Mouse (Mus musculus): ENCODE data around the gene Tada2a.

The Tada2a gene

GRCm38 (mm10) chr11:84115646-84116045 is 13.8 kb downstream of the Tada2a start:
- no peak for DNase-seq (ENCODE audit: low read depth, low spot score)

GRCm38 (mm10) chr11:84113623-84114022 is 15.8 kb downstream of the Tada2a start:
- no peak for DNase-seq (ENCODE audit: low read depth, low spot score)

- DNase-seq (ENCODE audit: low read depth, low spot score): no peak
These were observed 22.3 kb downstream of the Tada2a start for GRCm38 (mm10) chr11:84107137-84107536.

- DNase-seq (ENCODE audit: low read depth, low spot score): no peak
These were observed 25.4 kb downstream of the Tada2a start for GRCm38 (mm10) chr11:84104036-84104435.

- DNase-seq (ENCODE audit: low read depth, low spot score): no peak
These were observed 28.2 kb downstream of the Tada2a start for GRCm38 (mm10) chr11:84101182-84101581.

DNA sequence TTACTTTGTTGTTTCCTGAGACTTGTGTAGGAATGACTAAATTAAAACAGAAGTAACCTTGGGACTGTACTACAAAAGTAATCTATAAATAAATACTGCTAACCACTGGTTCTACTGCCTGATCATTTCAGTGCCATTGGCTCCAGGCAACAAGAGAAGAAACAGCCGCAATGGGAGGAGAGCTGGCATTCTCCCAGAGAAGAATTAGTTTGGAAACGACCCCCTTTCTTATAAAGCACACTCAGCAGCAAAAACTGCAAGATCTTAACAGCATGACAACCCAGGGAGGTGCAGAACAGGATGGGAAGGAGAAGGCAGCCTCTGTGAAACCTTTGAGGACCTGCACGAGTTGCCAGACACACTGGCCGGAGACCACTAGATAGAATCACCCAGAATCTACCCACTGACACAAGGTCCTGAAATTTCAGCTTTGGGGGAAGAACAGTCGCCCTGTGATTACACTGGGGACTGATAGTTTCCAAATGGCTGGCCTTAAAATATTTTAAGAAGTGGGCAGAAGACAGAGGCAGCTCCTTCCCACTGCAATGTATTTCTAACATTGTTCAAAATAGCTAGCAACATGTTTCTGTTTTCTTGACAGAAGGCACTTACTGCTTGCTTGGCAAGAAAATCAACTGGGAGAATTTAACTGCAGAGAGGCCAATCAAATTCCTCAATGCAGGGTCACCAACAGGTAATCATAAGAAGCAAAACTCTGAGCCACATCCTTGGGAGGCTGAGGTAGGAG is 32.0 kb downstream of the Tada2a start:
- no peak for DNase-seq (ENCODE audit: low read depth, low spot score)

GRCm38 (mm10) chr11:84095084-84095483 is 34.3 kb downstream of the Tada2a start:
- no peak for DNase-seq (ENCODE audit: low read depth, low spot score)

DNA sequence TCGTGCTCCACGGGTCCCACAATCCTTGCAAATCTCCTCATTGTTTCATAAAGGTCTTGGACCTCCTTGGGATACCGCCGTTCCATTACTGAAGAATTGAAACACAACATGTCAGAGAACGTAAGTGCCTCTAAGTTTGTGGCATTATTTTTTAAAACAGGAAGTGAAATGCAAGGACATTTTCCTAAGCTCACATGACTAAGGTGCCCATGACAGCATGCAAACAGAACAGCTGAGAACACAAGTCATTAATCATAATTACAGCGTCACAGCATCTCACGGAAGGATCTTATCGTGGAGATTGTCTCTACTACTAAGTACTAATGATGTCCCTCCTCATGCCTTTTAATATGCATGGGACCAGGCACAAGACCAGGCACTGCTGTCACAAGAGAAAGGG is 38.8 kb downstream of the Tada2a start:
- DNase-seq (ENCODE audit: low read depth, low spot score): no peak

DNA sequence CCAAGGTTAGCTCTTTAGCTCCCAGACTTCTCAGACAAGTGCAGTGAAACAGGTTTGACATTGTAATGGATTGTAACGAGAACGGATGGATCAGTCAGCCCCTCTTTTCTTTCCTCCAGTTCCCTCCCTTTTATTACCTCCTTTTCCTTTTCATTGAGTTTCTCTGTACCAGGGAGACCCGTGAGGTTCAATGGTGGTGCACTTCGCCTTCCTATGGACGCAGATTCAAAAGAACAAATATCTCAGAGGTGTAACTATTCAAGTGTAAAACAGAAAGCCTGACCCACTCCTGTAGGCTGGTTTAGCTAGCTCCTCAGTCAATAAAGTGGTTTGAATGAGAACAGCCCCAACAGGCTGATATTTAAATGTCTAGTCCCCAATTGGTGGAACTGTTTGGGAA is 47.5 kb downstream of the Tada2a start:
- DNase-seq (ENCODE audit: low read depth, low spot score): no peak

DNA sequence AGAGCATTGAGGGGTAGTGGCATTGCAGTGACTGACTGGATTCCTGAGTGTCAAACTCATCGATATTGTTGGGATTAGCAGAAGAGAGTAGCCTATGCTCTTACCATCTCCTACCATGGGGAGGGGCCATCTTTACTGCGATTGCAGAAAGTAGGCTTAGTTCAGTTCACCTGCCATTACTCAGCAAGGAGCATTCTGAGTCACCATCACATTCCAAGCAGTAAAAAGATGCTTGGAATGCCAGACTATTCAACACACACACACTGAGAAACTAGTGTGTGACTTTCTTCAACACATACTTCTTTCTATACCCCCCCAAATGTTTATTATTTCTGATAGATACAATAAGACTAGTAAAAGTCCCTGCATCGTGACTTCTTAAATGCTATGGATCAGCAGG is 49.1 kb downstream of the Tada2a start:
- DNase-seq (ENCODE audit: low read depth, low spot score): no peak

DNA sequence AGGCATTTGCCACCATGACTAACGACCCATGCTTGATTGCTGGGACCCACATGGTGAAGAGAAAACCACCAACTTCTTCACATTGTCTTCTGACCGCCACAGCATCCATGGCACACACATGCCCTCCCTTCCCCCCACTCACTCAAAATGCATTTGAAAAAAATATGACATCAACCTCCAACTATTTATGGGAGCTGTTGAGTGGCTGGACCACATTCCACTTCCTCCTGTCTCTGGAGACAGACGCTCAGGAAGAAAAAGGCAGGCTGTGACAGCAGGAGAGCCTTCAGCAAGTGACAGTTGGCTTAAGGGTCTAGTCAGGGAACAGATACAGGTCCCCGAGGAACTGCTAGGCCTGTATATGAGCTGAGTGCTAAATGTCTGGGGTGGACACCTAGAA is 49.5 kb downstream of the Tada2a start:
- no peak for DNase-seq (ENCODE audit: low read depth, low spot score)

- DNase-seq (ENCODE audit: low read depth, low spot score): no peak
These were observed 50.0 kb downstream of the Tada2a start for GRCm38 (mm10) chr11:84079361-84079760.

GRCm38 (mm10) chr11:84078601-84079000 is 50.8 kb downstream of the Tada2a start:
- DNase-seq (ENCODE audit: low read depth, low spot score): no peak

GRCm38 (mm10) chr11:84077008-84077407 is 52.4 kb downstream of the Tada2a start:
- DNase-seq (ENCODE audit: low read depth, low spot score): no peak

DNA sequence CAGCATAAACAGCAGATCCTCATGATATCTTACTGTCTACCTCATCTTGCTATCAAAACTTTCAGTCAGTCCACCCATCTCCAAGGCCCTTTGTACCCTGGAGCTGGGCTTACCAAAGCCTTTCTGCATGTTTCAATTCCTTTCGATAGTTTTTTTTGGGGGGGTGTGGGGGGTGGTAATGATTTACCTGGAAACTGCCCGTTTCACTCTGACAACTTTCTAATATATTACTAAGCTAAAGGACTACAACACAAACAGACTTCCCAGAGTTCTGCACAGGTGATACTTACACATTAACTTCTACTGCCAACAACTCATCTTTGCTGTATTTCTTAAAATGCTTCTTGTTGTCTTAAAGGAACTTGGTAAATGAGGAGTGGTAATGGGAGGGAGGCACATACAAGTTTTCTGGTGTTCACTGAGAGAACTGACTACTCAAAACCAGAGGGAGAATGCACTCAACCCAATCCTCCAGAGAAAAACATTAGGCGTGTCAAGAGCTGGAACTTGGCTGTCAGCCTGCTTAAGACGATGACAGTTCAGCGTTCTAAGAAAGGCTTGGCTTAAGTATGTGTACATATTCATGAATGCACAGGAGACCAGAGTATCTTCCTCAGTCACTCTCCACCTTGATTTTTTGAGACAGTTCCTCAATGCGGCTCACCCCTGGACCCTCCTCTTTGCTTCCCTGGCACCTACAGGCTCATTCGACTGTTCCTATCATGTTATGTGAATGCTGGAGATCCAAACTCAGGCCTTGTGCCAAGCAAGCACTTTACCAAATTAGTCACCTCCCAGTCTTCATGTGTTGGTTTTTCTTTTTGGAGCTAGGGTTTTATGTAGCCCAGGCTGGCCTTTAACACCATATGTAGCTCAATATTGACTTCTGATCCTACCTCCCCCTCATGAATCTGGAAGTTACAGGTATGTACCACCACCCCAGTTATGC is 55.3 kb downstream of the Tada2a start:
- no peak for DNase-seq (ENCODE audit: low read depth, low spot score)

GRCm38 (mm10) chr11:84072904-84073651 is 56.3 kb downstream of the Tada2a start:
- DNase-seq (ENCODE audit: low read depth, low spot score): no peak

DNA sequence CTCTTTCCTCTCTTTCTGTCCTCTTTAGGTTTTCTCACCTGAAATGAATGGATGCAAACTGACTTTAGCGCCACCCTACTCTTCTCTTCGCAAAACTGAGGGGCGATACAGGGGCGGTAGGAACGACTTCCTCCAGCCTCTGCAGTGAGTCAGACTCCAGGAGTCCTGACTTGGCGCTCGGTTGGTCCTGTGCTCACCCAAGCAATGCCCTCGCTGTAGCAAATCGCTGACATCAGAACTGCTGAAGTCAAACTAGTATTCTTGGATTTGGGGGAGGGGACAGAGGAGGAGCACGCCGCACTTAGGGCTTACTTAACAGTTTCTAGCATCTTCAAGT is 60.4 kb downstream of the Tada2a start, which contains the start of gene Dusp14:
Gene Dusp14 (minus strand): TSS at position 228 of the 337 bp plus-strand sequence.
- no peak for DNase-seq (ENCODE audit: low read depth, low spot score)

- no peak for DNase-seq (ENCODE audit: low read depth, low spot score)
These were observed 61.0 kb downstream of the Tada2a start for GRCm38 (mm10) chr11:84068191-84069033.

DNA sequence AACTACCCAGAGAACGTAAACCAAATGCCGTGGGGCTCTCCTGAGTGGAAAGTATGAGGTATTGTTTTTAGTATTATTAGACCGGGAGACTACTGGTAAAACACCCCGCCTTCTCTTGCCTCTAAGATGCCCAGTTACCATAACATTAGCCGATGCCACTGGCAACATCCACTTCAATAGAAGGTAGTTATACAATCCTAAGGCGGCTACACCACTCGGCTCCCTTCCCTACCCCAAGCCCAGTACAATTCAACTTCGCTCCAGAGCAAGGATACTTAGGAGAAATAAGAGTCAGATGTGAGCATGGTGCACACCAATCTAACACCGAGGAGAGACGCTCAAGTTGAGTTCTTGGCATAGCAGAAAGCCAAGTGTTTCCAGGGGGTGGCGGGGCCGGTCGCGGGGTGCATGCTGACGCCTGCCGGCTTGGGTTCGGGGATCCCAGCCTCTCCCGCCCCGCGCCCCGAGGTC is 61.6 kb downstream of the Tada2a start:
- no peak for DNase-seq (ENCODE audit: low read depth, low spot score)

GRCm38 (mm10) chr11:84066927-84067645 is 62.3 kb downstream of the Tada2a start:
- no peak for DNase-seq (ENCODE audit: low read depth, low spot score)
